ENCODE assay signal across 8 mouse cellular contexts in genomic region chr10:14544941-14545717, GRCm38 (mm10). TPM values are rescaled to one million over a fixed set of nuclear protein-coding genes. Genes with fewer than 3 reads are reported as not detected.
DNase-seq lines count a peak whose midpoint lies in the region; ATAC-seq and TF ChIP-seq lines count a peak whose summit lies in the region.

Gene Adgrg6 (minus strand): TSS chr10:14545659.

- peak within 1 kb of the TSS; percentile 100 for H3K4me2 ChIP-seq in embryonic facial prominence, embryonic 13.5 days
- H3K4me2 ChIP-seq in heart, embryonic 14.5 days (ENCODE audit: low read length) = peak within 1 kb of the TSS; percentile 100
- H3K4me2 ChIP-seq in kidney, postnatal 0 days (ENCODE audit: low read length) = peak within 1 kb of the TSS; percentile 97

- peaks cover 19% of the 10 kb centered on the region for H3K27me3 ChIP-seq in embryonic facial prominence, embryonic 13.5 days
- 0 out of 2 replicates have a peak, but pooled peaks cover 3% of the 10 kb centered on the region for H3K27me3 ChIP-seq in heart, embryonic 14.5 days (ENCODE audit: control insufficient read depth, insufficient read depth, low read length)
- no peaks in the 10 kb centered on the region for H3K27me3 ChIP-seq in kidney, postnatal 0 days (ENCODE audit: insufficient read depth, low read length)

- TF ChIP-seq CTCF in kidney, postnatal 0 days (IDR thresholded peaks at IDR 0.05; ENCODE audit: low read depth) = no peak

- H3K27ac ChIP-seq in embryonic facial prominence, embryonic 13.5 days = no peak within 1 kb of the TSS
- H3K27ac ChIP-seq in heart, embryonic 14.5 days (replicated peaks in 1 of 2; ENCODE audit: control insufficient read depth in 1 of 2, insufficient read depth in 1 of 2, low read depth in 2 of 2, low read length in 2 of 2) = peak within 1 kb of the TSS; percentile 51 to 66
- H3K27ac ChIP-seq in kidney, postnatal 0 days = peak within 1 kb of the TSS; percentile 47

- H3K36me3 ChIP-seq in embryonic facial prominence, embryonic 13.5 days = no peaks in the 10 kb centered on the region
- no peaks in the 10 kb centered on the region for H3K36me3 ChIP-seq in heart, embryonic 14.5 days (ENCODE audit: control insufficient read depth, insufficient read depth, low read length)
- no peaks in the 10 kb centered on the region for H3K36me3 ChIP-seq in kidney, postnatal 0 days (ENCODE audit: insufficient read depth, low read length)

- peaks cover 4% of the 10 kb centered on the region; the same call in 1 of the 2 replicates for H3K4me1 ChIP-seq in embryonic facial prominence, embryonic 13.5 days
- no peaks in the 10 kb centered on the region for H3K4me1 ChIP-seq in heart, embryonic 14.5 days (ENCODE audit: control insufficient read depth in 2 of 2, insufficient read depth in 2 of 2, low read length in 2 of 2)
- no peaks in the 10 kb centered on the region for H3K4me1 ChIP-seq in kidney, postnatal 0 days (replicated peaks; ENCODE audit: insufficient read depth, low read length)

- H3K9me3 ChIP-seq in embryonic facial prominence, embryonic 13.5 days = no peaks in the 10 kb centered on the region
- no peaks in the 10 kb centered on the region for H3K9me3 ChIP-seq in heart, embryonic 14.5 days (ENCODE audit: control insufficient read depth, low read length)
- H3K9me3 ChIP-seq in kidney, postnatal 0 days (replicated peaks; ENCODE audit: low read length) = no peaks in the 10 kb centered on the region

- DNase-seq in right cerebral cortex, postnatal 10 days (ENCODE audit: low spot score in 2 of 2) = peak; percentile 26 to 41
- no peak for DNase-seq in right cerebral cortex, adult 18-20 months
- peak; percentile 50 for DNase-seq in kidney, postnatal 0 days (ENCODE audit: low spot score)
- peak; percentile 72 for DNase-seq in lung, postnatal 14 days
- DNase-seq in retina, embryonic 14.5 days (ENCODE audit: low spot score) = peak; percentile 62
- DNase-seq in c-Kit-positive CD71-positive TER-119-positive erythroid progenitor cells, embryonic 14.5 days (ENCODE audit: low spot score) = no peak

- H3K4me3 ChIP-seq in embryonic facial prominence, embryonic 13.5 days = peak within 1 kb of the TSS; percentile 81
- peak within 1 kb of the TSS; percentile 67 to 78 for H3K4me3 ChIP-seq in heart, embryonic 14.5 days (ENCODE audit: control insufficient read depth in 1 of 2, insufficient read depth in 1 of 2, low read depth in 1 of 2, low read length in 2 of 2)
- H3K4me3 ChIP-seq in kidney, postnatal 0 days (replicated peaks; ENCODE audit: low read depth, low read length) = peak within 1 kb of the TSS; percentile 68

- WGBS in embryonic facial prominence, embryonic 13.5 days = under 1% methylated on average over 81 of the region's 81 CpGs
- WGBS in heart, embryonic 14.5 days = under 1% methylated on average over 71 of the region's 81 CpGs
- WGBS in kidney, postnatal 0 days = under 1% methylated on average over 79 of the region's 81 CpGs

- ATAC-seq in embryonic facial prominence, embryonic 13.5 days (ENCODE audit: insufficient number of reproducible peaks, insufficient read depth, low FRiP score, low TSS enrichment, low read depth) = peak; percentile 62; the same call in 1 of the 2 replicates
- ATAC-seq in heart, embryonic 14.5 days (ENCODE audit: insufficient number of reproducible peaks, insufficient read depth, low FRiP score, low read depth) = peak; percentile 71
- peak; percentile 81 for ATAC-seq in kidney, postnatal 0 days (replicated peaks; ENCODE audit: low FRiP score, low read depth)

- H3K9ac ChIP-seq in embryonic facial prominence, embryonic 13.5 days = peak within 1 kb of the TSS; percentile 83
- H3K9ac ChIP-seq in heart, embryonic 14.5 days (ENCODE audit: low read length) = peak within 1 kb of the TSS; percentile 77
- H3K9ac ChIP-seq in kidney, postnatal 0 days (ENCODE audit: low read depth, low read length) = peak within 1 kb of the TSS; percentile 63

RNA-seq across cellular contexts. Expression of gene Adgrg6, which starts in this region (rescaled TPM):
- polyA plus RNA-seq in embryonic facial prominence, embryonic 13.5 days (2015; fragmentation: Nextera tagmentation; extraction: Ambion mirVana) = 5.0 and 6.2 TPM in 2 replicates
- polyA plus RNA-seq in heart, embryonic 14.5 days (2014; fragmentation: Nextera tagmentation; extraction: Ambion mirVana) = 19.2 and 24.2 TPM in 2 replicates
- 3.8 and 4.9 TPM in 2 replicates for polyA plus RNA-seq in kidney, postnatal 0 days (2015; fragmentation: Nextera tagmentation; extraction: Ambion mirVana)

Comparison
In these comparisons a context has a peak if more than half of its experiments do, and no peak if none do; other contexts are left out.
1. DNase-seq: peak in right cerebral cortex, postnatal 10 days (2 of 2), kidney, postnatal 0 days (single experiment), lung, postnatal 14 days (single experiment) and retina, embryonic 14.5 days (single experiment); none in right cerebral cortex, adult 18-20 months (single experiment) and c-Kit-positive CD71-positive TER-119-positive erythroid progenitor cells, embryonic 14.5 days (single experiment).
2. Peak in every context shown above with its lines, with median percentiles within 50 percentile points of each other: ATAC-seq, H3K4me2 ChIP-seq, H3K4me3 ChIP-seq and H3K9ac ChIP-seq.